Mouse (Mus musculus) liver, embryonic 11.5 days (tissue): ENCODE data around the gene Rinl. TPM values are rescaled to one million over a fixed set of nuclear protein-coding genes. Genes with fewer than 3 reads are reported as not detected.

Experiments used
- ATAC-seq: fragments of 200-750 bp; cut with Nextera tagmentation; replicated peaks from 2 replicates; pipeline ENCODE4 v1.8.0; 2017; ENCODE audit warnings: moderate number of reproducible peaks, mild to moderate bottlenecking, moderate TSS enrichment, moderate library complexity; ENCODE audit not compliant: low FRiP score
- DNase-seq: peaks from one replicate; pipeline ENCODE4 v3.0.0-alpha.2; 2017; ENCODE audit warnings: low spot score
- H3K27ac ChIP-seq: fragments of 300-500 bp; sonication (generic); 2 replicates; pipeline ENCODE4 v1.5.1; 2014; ENCODE audit warnings: mild to moderate bottlenecking, low read depth, low read length, control low read depth
- H3K27me3 ChIP-seq: fragments of 300-500 bp; sonication (generic); replicated peaks from 2 replicates; pipeline ENCODE4 v1.6.1; 2014; ENCODE audit warnings: low read length, mixed read lengths; ENCODE audit not compliant: control insufficient read depth, insufficient read depth
- H3K36me3 ChIP-seq: fragments of 300-500 bp; sonication (generic); 2 replicates; pipeline ENCODE4 v1.6.1; 2014; ENCODE audit warnings: mild to moderate bottlenecking, low read length, moderate library complexity, mixed read lengths; ENCODE audit not compliant: control insufficient read depth, insufficient read depth
- H3K4me1 ChIP-seq: fragments of 300-500 bp; sonication (generic); replicated peaks from 2 replicates; pipeline ENCODE4 v1.6.1; 2014; ENCODE audit warnings: low read length, mixed read lengths; ENCODE audit not compliant: control insufficient read depth, insufficient read depth
- H3K4me2 ChIP-seq: fragments of 300-500 bp; sonication (generic); 2 replicates; pipeline ENCODE4 v1.6.1; 2014; ENCODE audit warnings: mild to moderate bottlenecking, control low read depth, moderate library complexity
- H3K4me3 ChIP-seq: fragments of 300-500 bp; sonication (generic); 2 replicates; pipeline ENCODE4 v1.5.1; 2014; ENCODE audit warnings: low read depth, low read length, control low read depth
- H3K9ac ChIP-seq: fragments of 300-500 bp; sonication (generic); 2 replicates; pipeline ENCODE4 v1.6.1; 2014; ENCODE audit warnings: low read depth, low read length, control low read depth
- H3K9me3 ChIP-seq: fragments of 300-500 bp; sonication (generic); 2 replicates; pipeline ENCODE4 v1.6.1; 2016; ENCODE audit warnings: low read length, inconsistent platforms, mixed read lengths; ENCODE audit not compliant: control insufficient read depth
- WGBS: fragments of 180-500 bp; shearing (Covaris S2); extraction: QIAGEN DNeasy Blood & Tissue Kit; methylation state at CpG from one replicate; pipeline ENCODE4 v1.1.7; 2014; 5-methylcytosine and 5-hydroxymethylcytosine counted together
- polyA plus RNA-seq: library from polyadenylated mRNA; unstranded; fragments of >200 nt; fragmentation: Nextera tagmentation; extraction: Ambion mirVana; gene quantifications from 2 replicates; pipeline ENCODE4 v1.2.1, GENCODE M21; 2014

The Rinl gene
- polyA plus RNA-seq, 1 experiment from 2014 or later, result 23.1 TPM

DNA sequence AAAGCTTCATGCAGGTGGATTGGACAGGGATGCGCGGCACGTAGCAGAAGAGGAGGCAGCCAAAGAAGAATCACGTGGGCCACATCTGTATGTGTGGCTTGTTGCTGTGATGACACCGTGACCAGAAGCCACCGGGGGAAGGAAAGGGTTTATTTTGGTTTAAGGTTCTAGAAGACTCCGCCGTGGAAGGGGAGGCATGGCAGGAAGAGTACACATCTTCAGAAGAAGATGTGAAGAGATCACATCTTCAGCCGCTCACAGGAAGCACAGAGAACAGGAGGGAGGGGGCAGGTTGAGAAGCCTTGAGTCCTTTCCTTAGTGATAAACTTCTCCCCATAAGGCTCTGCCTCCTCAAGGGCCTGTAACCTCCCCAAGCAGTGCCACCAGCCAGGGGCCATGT, 11.2 kb downstream of the Rinl start:
- DNase-seq (no peak), ATAC-seq (no peak)
- Histone ChIP-seq H3K36me3 (no peaks in the 10 kb centered on the region), H3K4me2 (no peak overlapping the region), H3K27ac (no peak overlapping the region), H3K4me1 (peaks cover 36% of the 10 kb centered on the region), H3K9me3 (no peaks in the 10 kb centered on the region), H3K27me3 (no peaks in the 10 kb centered on the region), H3K4me3 (no peak overlapping the region), H3K9ac (no peak overlapping the region)
- WGBS, result 89% methylated on average over 9 of the region's 9 CpGs

DNA sequence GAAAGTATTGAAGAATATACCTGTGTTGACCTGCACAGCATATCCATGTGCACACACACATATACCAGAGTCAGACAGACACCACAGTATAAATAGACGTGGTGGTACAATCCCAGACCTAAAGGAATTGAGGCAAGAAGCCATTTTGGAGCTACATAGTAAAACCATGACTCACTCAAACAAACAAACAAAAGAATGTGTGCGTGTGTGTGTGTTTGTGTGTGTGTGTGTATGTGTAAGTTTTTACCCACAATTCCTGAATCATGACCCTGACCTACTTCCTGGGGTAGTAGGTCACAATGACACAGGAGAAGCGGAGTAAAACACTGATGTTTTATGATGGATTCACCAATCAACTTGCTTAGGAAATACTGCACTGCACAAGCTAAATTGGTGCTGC, 12.7 kb downstream of the Rinl start:
- no peak for DNase-seq

DNA sequence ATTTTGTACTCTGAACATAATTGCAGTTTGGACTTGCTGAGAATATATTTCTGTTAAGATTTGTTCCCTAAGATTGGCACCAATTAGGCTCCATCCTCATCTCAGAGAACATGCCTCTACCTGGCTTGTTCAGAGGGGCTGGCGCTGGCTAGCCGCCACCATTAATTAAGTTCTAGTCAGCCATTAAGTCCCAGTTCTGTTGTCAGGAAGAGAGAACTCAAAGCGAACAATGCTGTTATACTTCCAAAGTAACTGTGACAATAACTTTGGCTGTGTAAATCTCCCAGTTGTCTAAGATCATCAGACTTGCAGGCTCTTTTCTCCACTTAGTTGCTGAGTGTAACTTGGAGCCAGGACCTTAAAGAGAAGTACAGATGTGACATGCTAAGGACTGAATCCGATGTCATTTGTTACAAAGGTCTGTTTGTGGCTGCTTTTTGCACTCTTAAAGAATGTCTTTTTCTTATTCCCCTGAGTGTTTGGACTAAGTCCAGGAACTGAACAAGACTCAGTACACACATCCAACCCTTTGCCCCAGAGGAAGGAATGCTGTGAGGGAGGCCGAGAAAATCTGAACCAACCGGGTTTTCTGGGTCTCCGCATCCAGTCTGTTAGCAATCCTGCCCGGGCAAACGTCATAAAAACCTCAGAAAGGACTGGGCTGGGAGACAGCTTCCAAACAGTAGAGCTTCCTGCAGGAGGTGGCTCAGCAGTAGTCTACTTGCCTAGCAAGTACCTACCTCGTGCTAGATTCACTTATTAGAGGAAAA, 13.3 kb downstream of the Rinl start:
- WGBS, result 47% methylated on average over 10 of the region's 10 CpGs
- H3K36me3 ChIP-seq, result no peaks in the 10 kb centered on the region
- ATAC-seq, result no peak
- peak overlapping the region; percentile 91 for H3K27ac ChIP-seq
- H3K27me3 ChIP-seq, result no peaks in the 10 kb centered on the region
- peaks cover 38% of the 10 kb centered on the region for H3K4me1 ChIP-seq
- H3K4me3 ChIP-seq, result no peak overlapping the region
- DNase-seq, result no peak
- no peaks in the 10 kb centered on the region for H3K9me3 ChIP-seq
- H3K9ac ChIP-seq, result peak overlapping the region; percentile 48
- peak overlapping the region; percentile 41 for H3K4me2 ChIP-seq

More for the DNA sequence above, 12.7 kb downstream of the Rinl start:
- no peak overlapping the region for H3K9ac ChIP-seq
- H3K27me3 ChIP-seq, result no peaks in the 10 kb centered on the region
- peaks cover 36% of the 10 kb centered on the region for H3K4me1 ChIP-seq
- no peak overlapping the region for H3K4me2 ChIP-seq
- H3K9me3 ChIP-seq, result no peaks in the 10 kb centered on the region
- H3K27ac ChIP-seq, result no peak overlapping the region
- H3K36me3 ChIP-seq, result no peaks in the 10 kb centered on the region
- no peak for ATAC-seq
- H3K4me3 ChIP-seq, result no peak overlapping the region
- WGBS, result 72% methylated on average over 3 of the region's 3 CpGs

DNA sequence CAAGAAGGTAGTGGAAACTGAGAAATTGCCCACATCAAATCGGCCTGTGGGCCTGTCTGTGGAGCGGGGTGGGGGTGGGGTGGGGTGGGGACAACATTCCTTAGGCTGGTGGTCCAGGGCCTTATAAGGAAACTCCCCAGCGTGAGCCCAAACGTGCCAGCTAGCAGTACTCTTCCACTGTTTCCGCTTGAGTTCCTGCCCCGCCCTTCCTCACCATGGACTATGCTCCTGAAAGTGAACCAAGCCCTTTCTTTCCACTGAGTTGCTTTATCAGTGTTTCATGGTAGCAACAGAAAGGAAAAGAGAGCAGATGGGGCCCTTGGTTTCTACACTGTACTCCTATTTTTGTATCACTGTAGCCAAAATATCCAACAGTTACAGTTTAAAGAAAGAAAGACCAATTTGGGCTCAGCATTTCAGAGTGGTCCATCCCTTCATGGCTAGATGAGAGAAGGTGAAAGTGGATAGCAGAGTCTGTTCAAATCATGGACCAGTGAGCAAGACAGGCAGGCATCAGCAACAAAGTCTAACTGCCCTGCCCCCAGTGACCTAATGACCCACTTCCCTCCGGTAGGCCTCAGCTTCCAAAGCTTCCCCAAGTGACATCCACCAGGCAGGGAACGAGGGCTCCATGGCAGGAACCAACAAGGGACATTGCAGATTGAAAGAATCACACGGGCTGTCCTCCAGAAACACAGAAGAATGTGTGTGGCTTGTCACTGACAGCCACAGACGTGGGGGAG, 14.2 kb downstream of the Rinl start:
- Histone ChIP-seq H3K27me3 (no peaks in the 10 kb centered on the region), H3K9me3 (no peaks in the 10 kb centered on the region), H3K4me2 (peak overlapping the region; percentile 41), H3K9ac (peak overlapping the region; percentile 48), H3K4me1 (peaks cover 41% of the 10 kb centered on the region), H3K4me3 (no peak overlapping the region), H3K27ac (peak overlapping the region; percentile 91), H3K36me3 (no peaks in the 10 kb centered on the region)
- DNase-seq (no peak), ATAC-seq (peak; percentile 75)
- WGBS, result 14% methylated on average over 10 of the region's 10 CpGs

DNA sequence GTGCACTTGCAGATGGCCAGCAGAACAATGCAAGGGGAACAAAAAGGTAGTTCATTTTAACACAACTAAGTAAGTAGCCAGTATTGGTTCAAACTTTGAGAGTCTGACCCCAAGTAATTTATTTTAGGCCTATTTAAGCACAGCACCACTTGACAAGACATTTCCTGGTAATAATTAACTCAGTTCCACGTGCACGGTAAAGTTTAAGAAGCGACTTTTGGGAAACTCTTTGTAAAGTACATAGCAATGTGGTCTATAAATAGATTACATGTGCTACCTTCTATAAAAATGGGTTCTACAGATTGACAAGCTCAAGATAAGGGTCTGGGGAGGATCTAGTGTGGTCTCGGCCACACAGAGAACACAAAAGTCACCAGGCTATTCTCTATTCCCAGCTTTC, 15.0 kb downstream of the Rinl start:
- Histone ChIP-seq H3K9ac (peak overlapping the region; percentile 26; the same call in 1 of the 2 replicates), H3K36me3 (no peaks in the 10 kb centered on the region)
- 40% methylated on average over 4 of the region's 4 CpGs for WGBS

GRCm38 (mm10) chr7:28806869-28807268, 18.1 kb downstream of the Rinl start:
- WGBS, result 76% methylated on average over 4 of the region's 4 CpGs
- Histone ChIP-seq H3K4me1 (peaks cover 39% of the 10 kb centered on the region), H3K27me3 (no peaks in the 10 kb centered on the region), H3K4me2 (no peak overlapping the region), H3K9ac (no peak overlapping the region), H3K4me3 (no peak overlapping the region), H3K9me3 (no peaks in the 10 kb centered on the region), H3K36me3 (no peaks in the 10 kb centered on the region; the same call in 1 of the 2 replicates), H3K27ac (no peak overlapping the region)
- ATAC-seq (no peak), DNase-seq (no peak)

More for the DNA sequence above, 15.0 kb downstream of the Rinl start:
- ATAC-seq, result no peak
- Histone ChIP-seq H3K27me3 (no peaks in the 10 kb centered on the region), H3K4me2 (no peak overlapping the region; the same call in 1 of the 2 replicates), H3K4me1 (peaks cover 44% of the 10 kb centered on the region), H3K9me3 (no peaks in the 10 kb centered on the region), H3K4me3 (no peak overlapping the region), H3K27ac (peak overlapping the region; percentile 91)
- DNase-seq, result no peak

GRCm38 (mm10) chr7:28807641-28808220, 19.0 kb downstream of the Rinl start:
- Histone ChIP-seq H3K9me3 (no peaks in the 10 kb centered on the region), H3K27me3 (no peaks in the 10 kb centered on the region), H3K4me2 (peak overlapping the region; percentile 100), H3K36me3 (peaks cover 7% of the 10 kb centered on the region; the same call in 1 of the 2 replicates), H3K4me1 (peaks cover 39% of the 10 kb centered on the region), H3K4me3 (peak overlapping the region; percentile 83), H3K9ac (peak overlapping the region; percentile 94), H3K27ac (peak overlapping the region; percentile 100)
- ATAC-seq (no peak), DNase-seq (no peak)
- 59% methylated on average over 8 of the region's 8 CpGs for WGBS

- Histone ChIP-seq H3K36me3 (peaks cover 12% of the 10 kb centered on the region), H3K27ac (peak within 1 kb of the TSS; percentile 100), H3K4me2 (peak within 1 kb of the TSS; percentile 100), H3K27me3 (no peaks in the 10 kb centered on the region), H3K9ac (peak within 1 kb of the TSS; percentile 94), H3K4me1 (peaks cover 39% of the 10 kb centered on the region), H3K4me3 (peak within 1 kb of the TSS; percentile 83), H3K9me3 (no peaks in the 10 kb centered on the region)
- ATAC-seq (peak; percentile 0; the same call in 1 of the 2 replicates), DNase-seq (no peak)
- WGBS, result 3% methylated on average over 35 of the region's 35 CpGs
Observed at GRCm38 (mm10) chr7:28808221-28808941, 19.6 kb downstream of the Rinl start, which contains the start of gene Hnrnpl. Gene Hnrnpl (plus strand): TSS chr7:28808541.
